Mouse (Mus musculus) embryonic facial prominence, embryonic 14.5 days (tissue): ENCODE results near the gene Map1b. TPM values are rescaled to one million over a fixed set of nuclear protein-coding genes. Genes with fewer than 3 reads are reported as not detected.

Experiments
- ATAC-seq: fragments of 200-750 bp; cut with Nextera tagmentation; 2 replicates; pipeline ENCODE4 v1.8.0; 2017; ENCODE audit warnings: low read depth, moderate number of reproducible peaks, moderate TSS enrichment
- DNase-seq: peaks from one replicate; pipeline ENCODE4 v3.0.0-alpha.2; 2015; ENCODE audit warnings: low spot score
- H3K27ac ChIP-seq: fragments of 300-500 bp; sonication (generic); replicated peaks from 2 replicates; pipeline ENCODE4 v1.5.1; 2014; ENCODE audit warnings: low read depth, mild to moderate bottlenecking, low read length, moderate library complexity
- H3K27me3 ChIP-seq: fragments of 300-500 bp; sonication (generic); replicated peaks from 2 replicates; pipeline ENCODE4 v1.6.1; 2014; ENCODE audit warnings: low read length; ENCODE audit not compliant: control insufficient read depth, insufficient read depth
- H3K36me3 ChIP-seq: fragments of 300-500 bp; sonication (generic); 2 replicates; pipeline ENCODE4 v1.6.1; 2014; ENCODE audit warnings: low read length, mixed read lengths; ENCODE audit not compliant: control insufficient read depth, insufficient read depth
- H3K4me1 ChIP-seq: fragments of 300-500 bp; sonication (generic); 2 replicates; pipeline ENCODE4 v1.6.1; 2014; ENCODE audit warnings: antibody characterized with exemption, low read length; ENCODE audit not compliant: control insufficient read depth, insufficient read depth
- H3K4me2 ChIP-seq: fragments of 300-500 bp; sonication (generic); 2 replicates; pipeline ENCODE4 v1.6.1; 2014; ENCODE audit warnings: low read depth, mild to moderate bottlenecking, low read length, moderate library complexity, mixed read lengths
- H3K4me3 ChIP-seq: fragments of 300-500 bp; sonication (generic); 2 replicates; pipeline ENCODE4 v1.5.1; 2014; ENCODE audit warnings: low read depth, mild to moderate bottlenecking, low read length
- H3K9ac ChIP-seq: fragments of 300-500 bp; sonication (generic); 2 replicates; pipeline ENCODE4 v1.6.1; 2014; ENCODE audit warnings: low read depth, mild to moderate bottlenecking, low read length, moderate library complexity, mixed read lengths
- H3K9me3 ChIP-seq: fragments of 300-500 bp; sonication (generic); 2 replicates; pipeline ENCODE4 v1.6.1; 2016; ENCODE audit warnings: low read length; ENCODE audit not compliant: control insufficient read depth
- WGBS: fragments of 180-500 bp; shearing (Covaris S2); extraction: QIAGEN DNeasy Blood & Tissue Kit; methylation state at CpG from one replicate; pipeline ENCODE4 v1.1.7; 2014; 5-methylcytosine and 5-hydroxymethylcytosine counted together
- polyA plus RNA-seq: library from polyadenylated mRNA; unstranded; fragments of >200 nt; fragmentation: Nextera tagmentation; extraction: Ambion mirVana; gene quantifications from 2 replicates; pipeline ENCODE4 v1.2.1, GENCODE M21; 2014

Map1b gene
- polyA plus RNA-seq, 1 experiment from 2014 or later = 203 TPM

DNA sequence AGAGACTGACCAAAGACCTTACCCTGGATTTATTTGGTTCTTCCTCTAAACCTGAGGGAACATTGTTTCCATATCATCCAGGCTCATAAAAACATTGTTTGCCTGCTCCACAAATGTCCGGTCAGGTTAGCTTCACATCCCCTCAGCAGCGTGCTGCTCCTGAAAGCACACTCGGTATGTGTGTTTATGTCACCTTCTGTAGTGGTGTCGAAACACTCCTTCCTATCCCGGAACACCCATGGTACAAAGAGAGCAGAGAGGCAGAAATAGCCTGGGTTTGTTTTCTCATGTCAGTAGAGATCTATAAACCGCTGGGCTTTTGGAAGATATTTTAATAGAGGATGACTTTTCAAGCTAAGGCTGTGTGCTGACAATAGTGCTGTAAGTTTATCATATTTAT is 139.3 kb downstream of the Map1b start:
- H3K27ac ChIP-seq = no peak overlapping the region
- DNase-seq (no peak), ATAC-seq (no peak)
- H3K4me2 ChIP-seq = no peak overlapping the region
- no peak overlapping the region for H3K4me3 ChIP-seq
- no peak overlapping the region for H3K9ac ChIP-seq
- H3K9me3 ChIP-seq = no peaks in the 10 kb centered on the region
- no peaks in the 10 kb centered on the region; the same call in 1 of the 2 replicates for H3K4me1 ChIP-seq
- no peaks in the 10 kb centered on the region for H3K27me3 ChIP-seq
- 87% methylated on average over 6 of the region's 6 CpGs for WGBS
- H3K36me3 ChIP-seq = 0 out of 2 replicates have a peak, but pooled peaks cover 5% of the 10 kb centered on the region

DNA sequence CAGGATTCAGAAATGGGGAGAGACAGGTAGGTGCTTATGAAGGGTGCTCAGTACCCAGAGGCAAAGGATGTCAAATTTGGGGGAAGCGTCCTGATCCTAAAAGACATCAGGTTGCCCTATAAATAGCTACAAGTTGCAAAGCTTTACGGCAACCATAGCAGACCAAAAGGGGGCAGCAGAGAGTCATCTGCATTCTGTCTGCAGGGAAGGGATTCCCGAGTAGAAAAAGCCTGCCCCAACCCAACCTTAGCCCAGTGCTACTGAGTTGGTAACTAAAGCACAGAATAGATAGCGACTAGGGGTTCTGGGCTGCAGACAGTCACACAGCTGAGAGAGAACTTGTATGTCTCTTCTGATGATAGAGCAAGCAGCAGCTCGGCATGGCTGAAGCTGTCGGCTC is 140.8 kb downstream of the Map1b start:
- WGBS = 30% methylated on average over 6 of the region's 6 CpGs
- H3K4me1 ChIP-seq = no peaks in the 10 kb centered on the region; the same call in 1 of the 2 replicates
- 0 out of 2 replicates have a peak, but pooled peaks have one; percentile 55 for ATAC-seq
- no peaks in the 10 kb centered on the region for H3K27me3 ChIP-seq
- no peak overlapping the region for H3K27ac ChIP-seq
- H3K4me2 ChIP-seq = no peak overlapping the region
- no peaks in the 10 kb centered on the region for H3K9me3 ChIP-seq
- H3K9ac ChIP-seq = no peak overlapping the region
- no peak overlapping the region for H3K4me3 ChIP-seq
- H3K36me3 ChIP-seq = no peaks in the 10 kb centered on the region
- peak; percentile 89 for DNase-seq

DNA sequence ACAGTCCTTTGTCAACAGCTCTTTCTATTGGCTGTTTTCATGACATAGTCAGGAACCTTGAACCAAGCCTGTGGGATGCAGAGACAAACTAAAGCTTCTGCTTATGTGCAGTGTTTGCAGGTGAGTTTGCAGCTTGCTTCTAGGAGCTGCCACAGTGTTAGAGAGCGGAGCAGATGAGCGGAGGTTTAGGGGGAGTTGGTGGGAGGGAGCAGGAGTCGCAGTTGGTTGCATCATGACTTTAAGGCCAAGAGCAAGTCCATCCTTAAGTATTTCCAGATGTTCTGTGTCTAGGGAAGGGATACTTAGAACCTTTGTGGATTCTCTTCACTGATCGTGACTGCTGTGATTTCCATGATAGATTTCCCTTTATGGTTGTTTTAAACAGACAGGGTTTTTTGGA is 142.1 kb downstream of the Map1b start:
- H3K4me1 ChIP-seq = no peaks in the 10 kb centered on the region; the same call in 1 of the 2 replicates
- no peak overlapping the region; the same call in 1 of the 2 replicates for H3K27ac ChIP-seq
- peak; percentile 48; the same call in 1 of the 2 replicates for ATAC-seq
- no peak overlapping the region for H3K4me2 ChIP-seq
- no peaks in the 10 kb centered on the region for H3K27me3 ChIP-seq
- 45% methylated on average over 4 of the region's 4 CpGs for WGBS
- peak; percentile 50 for DNase-seq
- H3K9me3 ChIP-seq = no peaks in the 10 kb centered on the region
- no peak overlapping the region for H3K4me3 ChIP-seq
- H3K36me3 ChIP-seq = no peaks in the 10 kb centered on the region; the same call in 1 of the 2 replicates
- H3K9ac ChIP-seq = no peak overlapping the region

DNA sequence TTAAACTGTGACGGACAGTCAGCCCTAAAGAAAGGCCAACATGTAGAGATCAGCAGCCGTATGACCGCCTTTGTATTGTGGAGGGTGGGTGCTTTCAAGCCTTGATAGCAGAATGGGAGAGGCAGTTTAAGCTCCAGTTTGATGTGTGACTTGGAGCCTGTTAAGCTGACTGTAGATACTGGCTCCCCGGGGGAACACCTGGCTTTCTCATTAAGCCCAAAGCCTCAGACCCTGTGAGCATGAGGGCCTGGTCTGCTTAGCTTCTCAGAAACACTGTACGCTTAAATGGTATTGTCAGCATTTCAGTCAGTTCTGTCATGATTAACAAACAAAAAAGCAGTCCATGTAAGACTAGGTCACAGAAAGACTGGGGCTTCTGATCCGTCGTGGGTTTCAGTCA is 142.7 kb downstream of the Map1b start:
- H3K36me3 ChIP-seq = peaks cover 1% of the 10 kb centered on the region; the same call in 1 of the 2 replicates
- 0 out of 2 replicates have a peak overlapping the region, but pooled peaks have one; percentile 0 for H3K9ac ChIP-seq
- H3K27me3 ChIP-seq = no peaks in the 10 kb centered on the region
- 61% methylated on average over 7 of the region's 7 CpGs for WGBS
- no peaks in the 10 kb centered on the region; the same call in 1 of the 2 replicates for H3K4me1 ChIP-seq
- DNase-seq = peak; percentile 31
- peak; percentile 48; the same call in 1 of the 2 replicates for ATAC-seq
- no peak overlapping the region for H3K4me3 ChIP-seq
- no peaks in the 10 kb centered on the region for H3K9me3 ChIP-seq
- H3K27ac ChIP-seq = no peak overlapping the region; the same call in 1 of the 2 replicates
- H3K4me2 ChIP-seq = no peak overlapping the region

Other genes starting within 250 kb of the Map1b start
- 44.1 and 45.0 TPM in 2 replicates for gene Ptcd2, start 171.8 kb downstream of the Map1b start, polyA plus RNA-seq
- gene Mrps27, start 171.8 kb downstream of the Map1b start, polyA plus RNA-seq = 48.1 and 54.7 TPM in 2 replicates